Mouse (Mus musculus) forebrain, embryonic 12.5 days (tissue): ENCODE results near the gene Ttk. TPM values are rescaled to one million over a fixed set of nuclear protein-coding genes. Genes with fewer than 3 reads are reported as not detected.

ENCODE experiments used
- ATAC-seq: fragments of 200-750 bp; cut with Nextera tagmentation; 2 replicates; pipeline ENCODE4 v1.8.0; 2017; ENCODE audit warnings: moderate TSS enrichment; ENCODE audit not compliant: low FRiP score
- H3K27ac ChIP-seq: fragments of 300-500 bp; sonication (generic); 2 replicates; pipeline ENCODE4 v1.5.1; 2016; ENCODE audit warnings: mild to moderate bottlenecking
- H3K27me3 ChIP-seq: fragments of 300-500 bp; sonication (generic); 2 replicates; pipeline ENCODE4 v1.6.1; 2016; ENCODE audit warnings: mild to moderate bottlenecking
- H3K36me3 ChIP-seq: fragments of 300-500 bp; sonication (generic); replicated peaks from 2 replicates; pipeline ENCODE4 v1.6.1; 2016; ENCODE audit warnings: mild to moderate bottlenecking
- H3K4me1 ChIP-seq: fragments of 300-500 bp; sonication (generic); 2 replicates; pipeline ENCODE4 v1.6.1; 2016
- H3K4me2 ChIP-seq: fragments of 300-500 bp; sonication (generic); 2 replicates; pipeline ENCODE4 v1.6.1; 2016; ENCODE audit warnings: mild to moderate bottlenecking, moderate library complexity
- H3K4me3 ChIP-seq: fragments of 300-500 bp; sonication (generic); replicated peaks from 2 replicates; pipeline ENCODE4 v1.5.1; 2016; ENCODE audit warnings: mild to moderate bottlenecking
- H3K9ac ChIP-seq: fragments of 300-500 bp; sonication (generic); 2 replicates; pipeline ENCODE4 v1.6.1; 2016; ENCODE audit warnings: mild to moderate bottlenecking
- H3K9me3 ChIP-seq: fragments of 300-500 bp; sonication (generic); 2 replicates; pipeline ENCODE4 v1.6.1; 2016
- WGBS: fragments of 180-500 bp; shearing (Covaris S2); methylation state at CpG from one replicate; pipeline ENCODE4 v1.1.7; 2016; 5-methylcytosine and 5-hydroxymethylcytosine counted together
- polyA plus RNA-seq: library from polyadenylated mRNA; unstranded; fragments of >200 nt; fragmentation: Nextera tagmentation; extraction: Ambion mirVana; gene quantifications from 2 replicates; pipeline ENCODE4 v1.2.1, GENCODE M21; 2016

The Ttk gene
- polyA plus RNA-seq = 42.5 and 48.8 TPM in 2 replicates

- ATAC-seq = peak; percentile 99
- under 1% methylated on average over 38 of the region's 38 CpGs for WGBS
- Histone ChIP-seq H3K4me2 (peak within 1 kb of the TSS; percentile 72), H3K36me3 (no peaks in the 10 kb centered on the region; the same call in 1 of the 2 replicates), H3K4me1 (peaks cover 17% of the 10 kb centered on the region), H3K9me3 (no peaks in the 10 kb centered on the region), H3K27me3 (no peaks in the 10 kb centered on the region), H3K4me3 (peak within 1 kb of the TSS; percentile 89), H3K27ac (peak within 1 kb of the TSS; percentile 94), H3K9ac (peak within 1 kb of the TSS; percentile 70)
Measured at GRCm38 (mm10) chr9:83833811-83834747, at the start of gene Ttk. TSS of gene Ttk (plus strand) at chr9:83834689.

DNA sequence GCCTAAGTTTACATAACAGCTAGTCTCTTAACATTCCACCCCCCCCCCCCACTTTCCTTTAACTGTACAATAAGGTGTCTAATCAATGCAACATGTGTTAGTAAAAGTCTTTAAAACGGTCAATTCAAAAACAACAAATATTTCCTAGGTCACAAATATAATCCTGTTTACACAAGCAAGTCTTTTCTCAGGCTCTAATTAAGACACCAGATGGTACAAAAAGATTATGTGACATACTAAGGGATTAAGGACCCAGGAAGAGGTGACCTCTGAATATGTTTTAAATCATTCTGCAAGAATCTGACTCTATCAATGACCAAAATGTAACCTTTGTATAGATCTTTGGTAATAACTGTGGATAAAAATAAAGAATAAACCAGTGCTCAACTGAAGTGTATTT is 49.0 kb upstream of the Ttk start:
- Histone ChIP-seq H3K27me3 (no peaks in the 10 kb centered on the region), H3K9ac (no peak overlapping the region), H3K9me3 (no peaks in the 10 kb centered on the region), H3K4me3 (no peak overlapping the region), H3K36me3 (peaks cover 39% of the 10 kb centered on the region), H3K4me2 (no peak overlapping the region), H3K4me1 (no peaks in the 10 kb centered on the region), H3K27ac (no peak overlapping the region)
- ATAC-seq = no peak
- WGBS = 67% methylated on average over 1 of the region's 1 CpGs

GRCm38 (mm10) chr9:83789326-83789725 is 45.2 kb upstream of the Ttk start:
- H3K9me3 ChIP-seq = no peaks in the 10 kb centered on the region
- no peak overlapping the region for H3K4me2 ChIP-seq
- H3K4me1 ChIP-seq = no peaks in the 10 kb centered on the region
- H3K36me3 ChIP-seq = peaks cover 21% of the 10 kb centered on the region
- no peak overlapping the region for H3K4me3 ChIP-seq
- no peak for ATAC-seq
- H3K9ac ChIP-seq = no peak overlapping the region
- no peak overlapping the region for H3K27ac ChIP-seq
- 94% methylated on average over 6 of the region's 6 CpGs for WGBS
- no peaks in the 10 kb centered on the region for H3K27me3 ChIP-seq

DNA sequence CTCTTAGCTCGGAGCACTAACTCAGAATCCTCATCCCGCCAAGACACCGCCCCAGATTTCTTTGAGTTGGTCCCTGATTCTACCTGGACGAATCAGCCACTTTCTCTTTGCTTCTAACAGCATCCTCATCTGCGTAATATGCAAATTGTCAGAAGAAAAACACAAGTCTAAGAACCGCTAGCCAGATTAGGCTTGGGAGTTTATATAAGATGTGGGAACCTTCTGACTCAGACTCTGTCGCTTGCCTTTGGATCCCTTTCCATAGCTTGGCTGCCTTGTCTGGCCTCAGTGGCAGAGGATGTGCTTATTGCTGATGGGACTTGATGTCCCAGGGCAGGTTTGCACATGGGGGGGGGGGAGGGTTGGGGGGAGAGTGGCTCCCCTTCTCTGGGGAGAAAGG is 37.6 kb upstream of the Ttk start:
- Histone ChIP-seq H3K27ac (no peak overlapping the region), H3K27me3 (no peaks in the 10 kb centered on the region), H3K36me3 (peaks cover 6% of the 10 kb centered on the region; the same call in 1 of the 2 replicates), H3K9me3 (no peaks in the 10 kb centered on the region), H3K4me2 (no peak overlapping the region), H3K9ac (no peak overlapping the region), H3K4me3 (no peak overlapping the region), H3K4me1 (no peaks in the 10 kb centered on the region)
- ATAC-seq = no peak
- 87% methylated on average over 7 of the region's 7 CpGs for WGBS

DNA sequence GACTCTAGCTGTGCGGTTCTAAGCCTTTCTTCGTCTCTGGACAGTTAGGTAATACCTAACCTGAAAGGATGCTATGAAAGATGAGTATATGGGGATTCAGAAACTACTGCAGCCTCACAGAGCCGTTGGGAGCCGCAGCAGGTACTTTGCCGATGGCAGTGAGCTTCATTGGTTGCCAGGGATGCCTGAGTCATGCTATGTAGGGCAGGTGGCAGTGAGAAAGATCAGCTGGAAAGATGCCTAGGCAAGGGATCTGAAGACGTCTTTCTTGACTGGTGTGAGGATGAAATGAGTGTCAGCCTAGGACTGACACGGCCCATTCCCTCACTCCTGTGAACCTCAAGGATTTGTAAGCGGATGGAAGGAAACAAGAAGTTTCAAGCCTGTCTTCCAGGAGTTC is 36.6 kb upstream of the Ttk start:
- Histone ChIP-seq H3K4me1 (no peaks in the 10 kb centered on the region; the same call in 1 of the 2 replicates), H3K9me3 (no peaks in the 10 kb centered on the region), H3K9ac (no peak overlapping the region), H3K27ac (peak overlapping the region; percentile 36; the same call in 1 of the 2 replicates), H3K4me2 (no peak overlapping the region), H3K4me3 (no peak overlapping the region), H3K27me3 (no peaks in the 10 kb centered on the region), H3K36me3 (peaks cover 6% of the 10 kb centered on the region; the same call in 1 of the 2 replicates)
- ATAC-seq = no peak
- 86% methylated on average over 8 of the region's 8 CpGs for WGBS

GRCm38 (mm10) chr9:83804341-83804740 is 30.1 kb upstream of the Ttk start:
- 0 out of 2 replicates have a peak, but pooled peaks cover 3% of the 10 kb centered on the region for H3K36me3 ChIP-seq
- H3K27me3 ChIP-seq = no peaks in the 10 kb centered on the region; the same call in 1 of the 2 replicates
- peak overlapping the region; percentile 79 for H3K4me2 ChIP-seq
- peak overlapping the region; percentile 72 for H3K4me3 ChIP-seq
- no peak for ATAC-seq
- H3K27ac ChIP-seq = no peak overlapping the region
- H3K9me3 ChIP-seq = no peaks in the 10 kb centered on the region
- peaks cover 18% of the 10 kb centered on the region for H3K4me1 ChIP-seq
- WGBS = 60% methylated on average over 13 of the region's 13 CpGs
- H3K9ac ChIP-seq = peak overlapping the region; percentile 84; the same call in 1 of the 2 replicates

DNA sequence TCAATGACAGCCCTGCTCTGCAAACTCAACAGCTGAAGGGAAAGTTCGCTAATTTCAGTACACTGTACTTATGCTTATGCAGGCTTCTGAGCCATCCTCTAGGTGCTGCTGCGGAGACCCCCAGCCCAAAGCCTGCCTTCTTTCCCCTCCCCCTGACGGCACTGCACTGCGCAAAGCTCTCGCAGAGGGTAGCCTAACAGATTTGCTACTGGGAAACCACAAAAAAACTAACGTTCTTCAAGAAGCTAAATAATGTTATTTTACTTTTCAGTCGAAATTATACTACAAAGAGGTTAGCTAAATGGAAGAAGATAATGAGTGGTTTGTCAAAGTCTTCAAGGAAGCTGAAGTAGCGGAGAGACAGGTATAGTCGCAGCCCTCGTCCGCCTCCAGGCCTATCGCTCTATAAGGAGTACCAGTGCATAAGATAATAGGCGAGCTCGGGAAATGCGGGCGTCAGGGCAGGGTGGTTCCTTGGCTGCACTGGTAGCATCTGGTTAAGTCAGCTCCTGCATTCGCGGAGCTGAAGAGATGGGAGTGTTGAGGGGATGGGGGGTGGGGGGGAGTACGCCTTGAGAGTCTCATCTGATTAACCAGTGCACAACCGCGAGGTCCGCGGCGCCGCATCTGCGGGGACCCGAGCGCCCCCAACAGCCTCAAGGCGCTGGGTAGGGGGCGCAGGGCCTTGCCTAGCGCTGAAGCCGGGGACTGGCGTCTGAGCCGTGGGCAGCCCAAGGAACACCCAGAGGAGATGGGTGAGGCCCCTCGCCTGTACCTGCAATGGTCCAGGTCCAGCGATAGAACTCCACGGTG is 29.1 kb upstream of the Ttk start:
- H3K4me3 ChIP-seq = peak overlapping the region; percentile 72
- H3K4me1 ChIP-seq = peaks cover 18% of the 10 kb centered on the region
- no peaks in the 10 kb centered on the region for H3K9me3 ChIP-seq
- peak overlapping the region; percentile 84 for H3K9ac ChIP-seq
- WGBS = under 1% methylated on average over 37 of the region's 37 CpGs
- H3K27me3 ChIP-seq = no peaks in the 10 kb centered on the region; the same call in 1 of the 2 replicates
- peak overlapping the region; percentile 79 for H3K4me2 ChIP-seq
- no peaks in the 10 kb centered on the region for H3K36me3 ChIP-seq
- ATAC-seq = peak; percentile 81
- peak overlapping the region; percentile 90 for H3K27ac ChIP-seq

GRCm38 (mm10) chr9:83805977-83806815 is 28.3 kb upstream of the Ttk start, which contains the start of gene Elovl4:
TSS of gene Elovl4 (minus strand) at chr9:83806277.
- WGBS = 1% methylated on average over 64 of the region's 71 CpGs

GRCm38 (mm10) chr9:83807562-83807961 is 26.9 kb upstream of the Ttk start:
- Histone ChIP-seq H3K9ac (no peak overlapping the region), H3K36me3 (no peaks in the 10 kb centered on the region), H3K4me3 (no peak overlapping the region), H3K9me3 (no peaks in the 10 kb centered on the region), H3K4me2 (no peak overlapping the region), H3K27me3 (no peaks in the 10 kb centered on the region; the same call in 1 of the 2 replicates), H3K4me1 (peaks cover 18% of the 10 kb centered on the region), H3K27ac (no peak overlapping the region)
- 3% methylated on average over 2 of the region's 2 CpGs for WGBS
- ATAC-seq = no peak

More at GRCm38 (mm10) chr9:83805977-83806815, 28.3 kb upstream of the Ttk start, which contains the start of gene Elovl4:
- peaks cover 18% of the 10 kb centered on the region for H3K4me1 ChIP-seq
- H3K27me3 ChIP-seq = no peaks in the 10 kb centered on the region; the same call in 1 of the 2 replicates
- H3K36me3 ChIP-seq = no peaks in the 10 kb centered on the region
- peak within 1 kb of the TSS; percentile 72 for H3K4me3 ChIP-seq
- H3K9me3 ChIP-seq = no peaks in the 10 kb centered on the region
- peak; percentile 94 for ATAC-seq
- peak within 1 kb of the TSS; percentile 79 for H3K4me2 ChIP-seq
- peak within 1 kb of the TSS; percentile 90 for H3K27ac ChIP-seq
- H3K9ac ChIP-seq = peak within 1 kb of the TSS; percentile 84

DNA sequence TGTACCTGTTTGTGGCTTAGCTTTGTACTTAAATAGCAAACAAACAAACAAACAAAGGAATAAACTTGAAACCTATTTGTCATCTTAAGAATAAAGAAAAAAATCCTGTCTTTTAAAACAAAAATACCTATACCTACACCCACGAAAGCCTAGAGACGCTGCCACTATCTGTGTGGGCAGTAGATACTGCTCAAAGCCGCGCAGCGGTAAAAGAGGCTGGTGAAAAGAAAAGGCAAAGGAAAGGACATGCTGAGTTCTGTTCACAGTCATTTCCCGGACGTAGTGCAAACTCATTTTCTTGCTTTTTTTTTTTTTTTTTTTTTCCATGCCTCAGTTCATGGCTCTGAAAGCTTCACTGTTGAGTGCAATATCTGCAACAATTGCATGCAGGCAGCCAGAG is 15.3 kb upstream of the Ttk start:
- Histone ChIP-seq H3K27ac (no peak overlapping the region), H3K27me3 (no peaks in the 10 kb centered on the region), H3K36me3 (no peaks in the 10 kb centered on the region), H3K9me3 (no peaks in the 10 kb centered on the region), H3K4me2 (no peak overlapping the region), H3K4me1 (no peaks in the 10 kb centered on the region), H3K9ac (no peak overlapping the region), H3K4me3 (no peak overlapping the region)
- ATAC-seq = no peak
- 67% methylated on average over 7 of the region's 7 CpGs for WGBS

DNA sequence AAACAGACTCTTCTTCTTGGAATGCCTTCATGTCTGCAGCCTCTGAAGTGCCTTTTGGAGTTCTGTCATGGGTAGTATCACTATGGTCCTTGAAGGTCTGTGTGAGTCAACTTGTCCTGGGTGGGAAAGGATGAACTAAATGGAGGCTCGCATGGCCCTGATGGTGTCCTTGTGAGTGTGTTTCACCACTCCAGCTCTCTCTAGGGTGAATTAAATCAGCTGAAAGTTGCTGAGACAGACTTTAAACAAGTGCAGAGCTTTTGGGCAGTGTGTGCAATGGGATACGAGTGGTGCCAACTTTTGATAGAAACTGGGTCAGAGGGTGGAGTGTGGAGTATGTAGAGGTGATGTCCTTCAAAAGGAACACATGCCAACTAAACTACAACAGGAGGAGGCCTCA is 13.5 kb upstream of the Ttk start:
- no peaks in the 10 kb centered on the region for H3K27me3 ChIP-seq
- no peaks in the 10 kb centered on the region for H3K9me3 ChIP-seq
- no peaks in the 10 kb centered on the region for H3K36me3 ChIP-seq
- H3K4me3 ChIP-seq = no peak overlapping the region
- H3K4me2 ChIP-seq = no peak overlapping the region
- H3K9ac ChIP-seq = no peak overlapping the region
- 93% methylated on average over 2 of the region's 2 CpGs for WGBS
- no peaks in the 10 kb centered on the region for H3K4me1 ChIP-seq
- no peak for ATAC-seq
- H3K27ac ChIP-seq = no peak overlapping the region
